Mouse (Mus musculus) cortical plate, adult 2 months (tissue): Measurements from ENCODE around the gene Nkrf.

Experiments used
- CTCF ChIP-seq: fragments of 200-500 bp; IDR thresholded peaks from 2 replicates; pipeline ENCODE4 v1.5.1; 2011; ENCODE audit warnings: mild to moderate bottlenecking, control low read depth, low read length; ENCODE audit not compliant: insufficient read depth; ENCODE audit errors: extremely low read depth
- POLR2A ChIP-seq: fragments of 200-500 bp; IDR thresholded peaks from 2 replicates; pipeline ENCODE4 v1.6.1; 2011; ENCODE audit warnings: mild to moderate bottlenecking, low read length, control low read depth; ENCODE audit not compliant: insufficient read depth; ENCODE audit errors: extremely low read depth

GRCm38 (mm10) chrX:36864609-36865328, 37.9 kb downstream of the Nkrf start:
- TF ChIP-seq POLR2A (no peak), CTCF (no peak)
